Mouse (Mus musculus) frontal cortex, adult (tissue): ENCODE data around the gene Ncbp3.
A peak's percentile ranks its signal among the peaks of the same experiment; 100 is the strongest.
"Not testable (repeated sequence)": the region's sequence is repeated elsewhere in the genome, so short reads cannot be mapped to it uniquely, and the experiment has no call there.

Experiments
- ATAC-seq: cut with Nextera tagmentation; 2 replicates; pipeline ENCODE4 v1.9.2; 2017; ENCODE audit warnings: mild to moderate bottlenecking, moderate library complexity, mixed read lengths; ENCODE audit not compliant: low TSS enrichment

Ncbp3 gene

GRCm38 (mm10) chr11:73085391-73085790, 37.8 kb downstream of the Ncbp3 start:
- no peak for ATAC-seq

- ATAC-seq = no peak
These were observed 40.3 kb downstream of the Ncbp3 start for GRCm38 (mm10) chr11:73087700-73088480.

- no peak for ATAC-seq
These were observed 42.7 kb downstream of the Ncbp3 start, which contains the start of gene Itgae for GRCm38 (mm10) chr11:73090283-73090682. Gene Itgae (plus strand): TSS chr11:73090583.

- peak; percentile 56 for ATAC-seq
These were observed 43.2 kb downstream of the Ncbp3 start for GRCm38 (mm10) chr11:73090826-73091225.

- ATAC-seq = no peak
These were observed 44.5 kb downstream of the Ncbp3 start for GRCm38 (mm10) chr11:73092057-73092456.

GRCm38 (mm10) chr11:73092877-73093276, 45.3 kb downstream of the Ncbp3 start:
- ATAC-seq = no peak

- no peak for ATAC-seq
These were observed 46.8 kb downstream of the Ncbp3 start for GRCm38 (mm10) chr11:73094231-73094995.

- ATAC-seq = no peak
These were observed 51.3 kb downstream of the Ncbp3 start for GRCm38 (mm10) chr11:73098860-73099259.

- ATAC-seq = no peak
These were observed 52.6 kb downstream of the Ncbp3 start for GRCm38 (mm10) chr11:73099976-73100750.

GRCm38 (mm10) chr11:73101308-73101707, 53.7 kb downstream of the Ncbp3 start:
- ATAC-seq = no peak

GRCm38 (mm10) chr11:73105246-73105645, 57.7 kb downstream of the Ncbp3 start:
- ATAC-seq = no peak

GRCm38 (mm10) chr11:73107358-73107757, 59.8 kb downstream of the Ncbp3 start:
- not testable (repeated sequence) for ATAC-seq

- no peak for ATAC-seq
These were observed 60.8 kb downstream of the Ncbp3 start for GRCm38 (mm10) chr11:73108195-73108897.

GRCm38 (mm10) chr11:73108898-73109625, 61.5 kb downstream of the Ncbp3 start:
- ATAC-seq = no peak

GRCm38 (mm10) chr11:73109941-73110340, 62.4 kb downstream of the Ncbp3 start:
- no peak for ATAC-seq

GRCm38 (mm10) chr11:73111414-73111813, 63.8 kb downstream of the Ncbp3 start:
- ATAC-seq = no peak

GRCm38 (mm10) chr11:73126495-73126894, 78.9 kb downstream of the Ncbp3 start:
- no peak for ATAC-seq

GRCm38 (mm10) chr11:73131020-73131419, 83.4 kb downstream of the Ncbp3 start:
- peak; percentile 67; the same call in 1 of the 2 replicates for ATAC-seq

GRCm38 (mm10) chr11:73132999-73133398, 85.4 kb downstream of the Ncbp3 start:
- ATAC-seq = no peak

- no peak for ATAC-seq
These were observed 86.6 kb downstream of the Ncbp3 start for GRCm38 (mm10) chr11:73134222-73134621.

GRCm38 (mm10) chr11:73136587-73136986, 89.0 kb downstream of the Ncbp3 start:
- ATAC-seq = no peak
